Mouse (Mus musculus) layer of hippocampus, postnatal 14 days (tissue): ENCODE data around the gene Iba57. TPM values are rescaled to one million over a fixed set of nuclear protein-coding genes. Genes with fewer than 3 reads are reported as not detected.
"Not testable (repeated sequence)": the region's sequence is repeated elsewhere in the genome, so short reads cannot be mapped to it uniquely, and the experiment has no call there.

ENCODE experiments used
- DNase-seq, 2 experiments: peaks; one replicate each; pipeline ENCODE4 v3.0.0; 2021 to 2022; ENCODE audit warnings: low spot score in 2 of 2, mixed read lengths in 1 of 2
- long read RNA-seq, 2 experiments: library from polyadenylated mRNA; stranded (forward); transcript quantifications; one replicate each; pipeline ENCODE4 v2.0.0; 2021
- total RNA-seq, 2 experiments: library from RNA; stranded (reverse); gene quantifications; 2 replicates each; pipeline ENCODE4 v1.2.3; 2021

Gene Iba57
- total RNA-seq = 1 to 10 TPM; 7.7 to 9.9 TPM
- long read RNA-seq, experiment 1, partial matches to known transcripts = 0 of 1 reads
- long read RNA-seq, experiment 1, other reads (novel, unspliced or antisense) = 0 of 1 reads
- long read RNA-seq, experiment 2, partial matches to known transcripts = 1 of 3 reads
- long read RNA-seq, experiment 2, other reads (novel, unspliced or antisense) = 2 of 3 reads

- DNase-seq = peak; percentile 99
Observed at GRCm38 (mm10) chr11:59163255-59164236, at the start of gene Iba57. TSS of gene Iba57 (minus strand) at chr11:59163739.

DNA sequence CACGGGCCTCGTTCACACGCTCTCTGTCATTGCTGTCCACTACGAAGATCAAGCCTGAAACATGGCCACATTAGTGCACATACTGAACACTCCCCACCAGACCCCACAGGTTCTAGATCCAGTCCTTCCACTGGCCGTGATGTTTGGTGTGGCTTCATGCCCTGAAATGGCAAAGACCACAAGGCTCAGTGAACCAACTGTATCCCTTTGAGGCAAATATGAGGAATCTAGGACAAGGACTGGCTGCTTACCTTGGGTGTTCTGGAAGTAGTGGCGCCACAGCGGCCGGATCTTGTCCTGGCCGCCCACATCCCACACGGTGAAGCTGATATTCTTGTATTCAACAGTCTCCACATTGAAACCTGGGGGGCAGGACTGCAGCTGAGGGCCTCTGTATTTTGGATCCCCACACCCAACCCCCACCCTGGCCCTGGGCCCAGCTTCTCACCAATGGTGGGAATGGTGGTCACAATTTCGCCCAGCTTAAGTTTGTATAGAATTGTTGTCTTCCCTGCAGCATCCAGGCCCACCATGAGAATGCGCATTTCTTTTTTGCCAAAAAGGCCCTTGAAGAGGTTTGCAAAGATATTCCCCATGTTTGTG lies 49.5 kb upstream of the Iba57 start:
- DNase-seq = no peak

GRCm38 (mm10) chr11:59212320-59212719 lies 48.8 kb upstream of the Iba57 start:
- DNase-seq = not testable (repeated sequence)

- DNase-seq = not testable (repeated sequence)
Observed at GRCm38 (mm10) chr11:59211561-59211960, 48.0 kb upstream of the Iba57 start.

DNA sequence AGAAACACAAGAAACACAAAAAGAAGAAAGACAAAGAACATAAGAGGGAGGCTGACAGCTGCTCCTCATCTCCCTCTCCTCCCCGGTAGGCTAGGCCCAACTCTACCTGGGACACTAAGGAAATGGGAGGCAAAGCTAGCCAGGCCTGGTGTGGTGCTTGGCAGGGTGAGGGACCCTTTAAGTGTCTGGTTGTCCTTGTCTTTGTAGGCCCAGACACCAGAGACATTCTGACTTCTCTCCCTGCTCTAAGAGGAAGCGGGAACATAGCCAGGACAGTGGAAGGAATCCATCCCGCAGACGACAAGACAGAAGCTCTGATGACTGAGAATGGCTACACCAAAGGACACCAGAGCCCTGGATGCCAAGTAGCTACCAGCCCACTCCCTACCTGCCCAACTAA lies 46.5 kb upstream of the Iba57 start:
- DNase-seq = no peak

DNA sequence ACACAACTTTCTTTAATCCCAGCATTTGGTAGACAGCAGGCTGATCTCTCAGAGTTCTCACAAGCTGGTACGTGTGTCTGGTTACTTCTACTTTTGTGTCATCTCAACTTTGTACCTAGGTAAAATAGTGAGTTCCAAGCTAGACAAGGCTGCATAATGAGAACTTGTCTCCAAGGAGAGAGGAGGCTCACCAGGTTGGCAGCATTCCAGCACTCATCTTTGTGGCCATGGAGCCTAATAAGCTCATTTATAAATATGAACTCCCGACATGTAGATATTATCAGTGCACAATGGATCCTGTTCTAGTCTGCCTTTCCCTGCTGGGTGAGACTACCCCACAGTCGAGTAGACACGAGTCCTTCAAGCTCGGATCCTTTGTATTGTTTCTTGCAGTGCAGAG lies 46.0 kb upstream of the Iba57 start:
- no peak for DNase-seq

DNA sequence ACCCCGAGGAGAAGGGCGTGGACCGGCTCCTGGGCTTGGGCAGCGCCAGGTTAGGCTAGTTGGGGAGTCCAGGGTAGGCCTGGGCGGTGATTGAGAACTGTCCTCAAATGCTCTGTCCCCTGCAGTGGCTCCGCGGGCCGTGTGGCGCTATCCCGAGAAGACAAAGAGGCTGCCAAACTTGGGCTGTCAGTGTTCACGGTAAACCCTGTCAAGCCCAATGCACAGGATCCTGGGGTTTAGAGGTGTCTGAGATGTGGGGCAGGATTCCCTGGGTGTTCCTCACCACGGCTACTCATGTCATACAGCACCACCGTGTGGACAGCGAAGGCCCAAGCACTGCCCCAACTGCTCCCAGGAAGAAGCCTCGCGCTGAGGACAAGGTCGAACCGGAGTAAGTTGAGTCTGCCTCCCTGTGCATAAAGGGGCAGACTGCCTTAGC lies 45.5 kb upstream of the Iba57 start:
- DNase-seq = peak; percentile 54 to 55

DNA sequence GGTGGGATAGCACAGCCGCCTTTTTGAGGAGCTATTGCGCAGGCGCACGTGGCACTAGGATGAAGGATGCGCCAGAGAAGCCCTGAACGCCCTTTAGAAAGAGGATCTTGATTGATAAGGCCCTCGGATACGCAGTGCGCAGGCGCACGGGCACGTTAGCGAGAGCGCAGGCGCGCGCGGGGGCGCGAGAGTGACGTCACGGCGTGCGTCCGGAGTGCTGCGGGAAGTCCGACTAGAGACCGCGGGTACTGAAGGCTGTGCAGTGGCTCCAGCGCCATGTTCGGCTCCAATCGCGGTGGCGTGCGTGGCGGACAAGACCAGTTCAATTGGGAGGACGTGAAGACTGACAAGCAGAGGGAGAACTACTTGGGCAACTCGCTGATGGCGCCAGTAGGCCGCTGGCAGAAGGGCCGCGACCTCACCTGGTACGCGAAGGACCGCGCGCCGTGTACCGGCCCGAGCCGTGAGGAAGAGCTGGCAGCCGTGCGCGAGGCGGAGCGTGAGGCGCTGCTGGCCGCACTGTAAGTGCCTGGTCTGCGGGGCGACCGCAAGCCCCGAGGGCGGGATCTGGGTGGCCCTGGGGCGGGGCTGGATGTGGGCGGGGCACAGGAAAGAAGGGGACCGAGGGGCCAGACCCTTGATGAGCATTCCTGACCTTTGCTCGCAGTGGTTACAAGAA lies 44.8 kb upstream of the Iba57 start, which contains the start of gene 2310033P09Rik:
Gene 2310033P09Rik, plus strand, starts transcription at position 169 of the 679 bp plus-strand sequence.
- DNase-seq = peak; percentile 93 to 97

GRCm38 (mm10) chr11:59202081-59202995 lies 38.8 kb upstream of the Iba57 start, which contains the start of gene Mrpl55:
TSS of gene Mrpl55 (plus strand) at chr11:59202486.
- DNase-seq = peak; percentile 90 to 93

DNA sequence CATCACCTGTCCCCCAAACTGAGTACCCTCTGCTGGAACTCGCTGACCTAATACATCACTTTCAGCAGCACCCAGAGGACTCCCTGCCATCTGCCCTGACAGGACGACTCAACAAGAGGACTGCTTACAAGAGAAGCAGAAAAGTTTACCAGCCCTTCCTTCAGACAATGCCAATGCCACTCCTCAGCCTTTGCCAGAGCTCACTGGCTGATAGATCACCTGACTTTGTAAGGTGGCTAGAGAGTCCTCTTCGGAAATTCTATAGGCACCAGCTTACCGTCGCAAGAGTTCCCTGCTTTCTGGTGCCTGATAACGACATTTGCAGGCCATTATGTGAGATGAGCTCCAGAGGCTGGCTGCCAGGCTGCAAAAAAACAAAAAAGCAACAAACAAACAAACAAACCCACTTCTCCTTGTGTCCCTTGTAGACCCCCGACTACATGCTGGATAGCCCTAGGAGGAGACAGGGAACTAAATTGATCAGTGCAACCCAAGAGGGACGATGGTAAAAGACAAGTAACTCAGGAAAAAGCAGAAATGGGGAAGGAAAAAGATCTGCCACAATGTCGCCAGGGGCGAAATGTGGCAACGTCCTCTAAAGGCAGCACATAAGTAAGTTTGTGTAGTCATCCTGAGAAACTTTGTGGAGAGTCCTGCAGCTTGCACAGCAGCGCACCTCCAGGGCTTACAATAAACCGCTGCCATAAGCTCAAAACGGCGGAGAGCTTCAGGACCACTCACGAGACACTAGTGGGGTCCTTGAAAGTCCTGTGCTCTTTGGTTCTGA lies 37.9 kb upstream of the Iba57 start:
- no peak for DNase-seq

DNA sequence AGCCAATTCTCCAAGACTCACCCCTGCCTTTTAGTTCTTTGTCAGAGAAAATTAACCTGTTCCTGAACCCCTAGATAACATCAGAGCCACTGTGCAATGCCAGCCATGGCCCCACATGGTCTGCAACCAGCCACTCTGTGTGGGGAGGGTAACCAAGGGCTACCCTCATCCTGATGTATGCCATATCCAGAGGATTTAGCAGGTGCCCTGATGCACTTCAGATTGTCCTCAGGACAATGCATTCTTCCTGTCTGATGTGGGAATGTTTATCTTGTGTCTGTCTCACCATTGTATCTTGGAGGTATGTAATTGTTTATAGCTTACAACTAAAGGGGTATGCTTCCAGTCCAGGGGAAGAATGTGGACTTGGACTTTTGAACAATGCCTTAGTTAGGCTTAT lies 32.7 kb upstream of the Iba57 start:
- no peak for DNase-seq

DNA sequence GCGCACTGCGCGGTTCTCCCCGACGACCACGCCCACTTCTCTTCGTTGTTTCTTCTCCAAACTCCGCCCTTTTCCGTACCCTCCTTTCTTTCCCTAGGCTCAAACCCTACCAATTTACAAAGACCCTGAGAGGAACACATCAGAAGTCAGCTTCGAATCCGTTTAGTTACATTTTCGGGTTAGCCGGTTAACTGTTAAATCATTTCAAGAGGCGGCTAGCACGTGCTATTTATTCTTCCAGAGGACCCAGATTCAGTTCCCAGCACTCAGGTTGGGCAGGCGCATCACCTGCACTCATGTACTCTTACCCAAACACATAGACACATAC lies 28.5 kb upstream of the Iba57 start, which contains the start of gene Guk1:
Gene Guk1, minus strand, starts transcription at position 154 of the 328 bp plus-strand sequence.
- DNase-seq = no peak

DNA sequence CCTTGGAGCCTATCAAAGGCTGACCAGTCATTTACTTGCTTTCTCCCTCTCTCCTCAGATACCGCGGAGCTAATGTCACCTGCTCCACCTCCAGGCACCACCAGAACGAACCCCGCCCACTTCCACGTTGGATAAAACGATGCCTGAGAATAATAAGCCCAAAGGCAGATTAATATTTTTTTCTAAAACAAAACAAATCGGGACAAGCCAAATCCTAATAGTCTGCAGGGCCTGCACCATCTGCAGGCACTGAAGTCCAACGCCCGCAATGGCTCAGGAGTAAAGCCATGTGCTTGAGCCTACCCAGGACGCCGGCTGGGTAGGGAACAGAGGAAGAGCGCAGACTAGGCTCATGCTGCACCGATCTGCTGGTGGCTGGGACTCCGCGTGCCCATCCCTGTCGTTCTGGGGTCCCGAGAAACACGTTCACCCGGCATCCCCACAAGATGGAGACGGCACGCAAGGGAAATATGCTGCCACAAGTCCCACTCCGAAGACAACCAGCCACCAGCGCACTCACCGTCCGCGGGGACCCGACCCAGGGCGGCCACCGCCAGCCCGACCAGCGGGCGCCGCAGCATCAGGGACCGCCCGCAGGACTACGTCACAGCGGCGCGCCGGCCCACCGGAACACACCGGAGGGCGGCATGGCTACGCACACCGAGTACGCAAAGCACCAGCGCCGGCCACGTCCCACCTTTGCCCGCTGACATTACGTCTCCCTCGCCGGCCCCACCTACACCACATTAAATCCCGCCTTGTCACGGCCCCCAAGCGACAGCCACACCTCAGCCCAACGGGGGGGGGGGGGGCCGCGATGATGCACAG lies 27.9 kb upstream of the Iba57 start:
- DNase-seq = peak; percentile 87 to 91

- no peak for DNase-seq
Observed at GRCm38 (mm10) chr11:59187706-59188105, 24.2 kb upstream of the Iba57 start.

DNA sequence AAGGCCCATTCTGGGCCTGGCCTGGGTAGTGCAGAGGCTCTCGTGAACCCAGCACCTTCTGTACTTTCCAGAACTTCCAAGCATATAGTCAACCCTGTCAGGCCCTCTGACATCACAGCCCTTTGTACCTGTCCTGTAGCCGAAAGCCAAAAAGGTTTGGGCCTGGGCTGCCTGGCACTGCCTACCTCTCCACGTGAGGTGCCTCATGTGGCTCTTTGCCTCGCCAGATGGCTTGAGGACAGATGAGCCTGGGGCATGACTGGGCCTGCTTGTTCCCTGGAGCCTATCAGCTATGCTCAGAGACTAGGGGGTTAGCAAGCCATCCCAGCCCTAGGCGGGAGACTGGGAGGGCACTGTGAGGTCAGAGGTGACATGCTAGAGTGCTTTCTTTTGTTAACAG lies 22.0 kb upstream of the Iba57 start:
- DNase-seq = no peak

DNA sequence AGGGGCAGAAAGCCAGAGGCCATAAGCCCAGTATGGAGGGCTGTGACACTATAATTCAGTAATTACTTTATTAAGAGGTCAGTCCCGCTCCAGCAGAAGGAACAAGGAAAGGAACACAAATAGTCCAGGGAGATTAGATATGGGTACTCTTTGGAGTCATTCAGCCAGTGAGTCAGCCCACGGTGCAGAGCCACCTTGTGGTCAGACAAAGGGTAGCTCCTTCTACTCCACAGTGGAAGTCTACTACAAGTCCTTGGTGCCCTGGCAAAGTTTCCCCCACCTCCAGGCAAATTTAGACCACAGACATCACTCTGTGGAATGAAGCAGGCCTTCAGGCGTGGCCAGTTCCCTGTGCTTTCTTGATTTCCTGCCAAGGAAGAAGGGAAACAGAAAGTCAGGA lies 20.3 kb upstream of the Iba57 start:
- DNase-seq = peak; percentile 37 to 57

DNA sequence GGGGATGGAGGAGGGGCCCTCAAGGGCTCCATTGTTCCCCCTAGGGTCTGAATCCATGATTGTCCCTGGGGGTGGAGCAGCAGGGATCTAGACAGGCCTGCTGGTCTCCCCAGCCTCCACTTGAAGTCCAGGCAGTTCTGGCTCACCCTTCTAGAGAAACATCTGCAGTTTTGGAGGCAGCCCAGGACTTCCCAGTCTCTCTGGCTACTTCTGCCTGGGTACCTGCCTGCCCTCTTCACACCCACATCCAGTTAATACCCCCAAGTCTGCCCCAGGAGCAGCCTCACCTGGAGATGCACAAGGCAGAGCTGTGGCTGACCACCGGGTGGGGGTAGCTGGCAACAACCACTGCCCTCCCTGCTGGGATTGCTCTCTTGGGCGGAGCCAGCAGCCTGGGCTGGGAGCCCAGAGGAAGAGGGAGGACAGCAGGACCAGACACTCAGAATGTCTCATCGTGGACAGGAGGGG lies 19.4 kb upstream of the Iba57 start, which contains the start of gene Gjc2:
Gene Gjc2, minus strand, starts transcription at position 350 of the 468 bp plus-strand sequence.
- DNase-seq = no peak

GRCm38 (mm10) chr11:59176921-59177320 lies 13.4 kb upstream of the Iba57 start:
- no peak for DNase-seq
